Mouse (Mus musculus): Measurements from ENCODE around the gene Sult2b1. TPM values are rescaled to one million over a fixed set of nuclear protein-coding genes. Genes with fewer than 3 reads are reported as not detected.

Gene Sult2b1
- total and polyA plus RNA-seq, 2 experiments, result not detected

GRCm38 (mm10) chr7:45798931-45799330, 14.5 kb upstream of the Sult2b1 start:
- no peak overlapping the region for H3K4me3 ChIP-seq (ENCODE audit: insufficient read depth, low read depth, low read length)
- H3K36me3 ChIP-seq (ENCODE audit: control insufficient read depth, insufficient read depth, low read length), result no peaks in the 10 kb centered on the region
- peaks cover 8% of the 10 kb centered on the region; the same call in 1 of the 2 replicates for H3K27me3 ChIP-seq (ENCODE audit: control insufficient read depth, insufficient read depth, low read length)
- H3K4me1 ChIP-seq (ENCODE audit: control insufficient read depth, insufficient read depth, low read length), result peaks cover 3% of the 10 kb centered on the region; the same call in 1 of the 2 replicates
- WGBS, result 69% methylated on average over 7 of the region's 7 CpGs
- no peak overlapping the region for H3K9ac ChIP-seq (ENCODE audit: low read depth, low read length)
- H3K27ac ChIP-seq (replicated peaks; ENCODE audit: insufficient read depth, low read depth, low read length), result no peak overlapping the region
- no peaks in the 10 kb centered on the region for H3K79me2 ChIP-seq (ENCODE audit: control insufficient read depth, insufficient read depth, low read length)
- DNase-seq (ENCODE audit: extremely low read depth, low read depth, low spot score), result peak; percentile 14
- TF ChIP-seq POLR2A (IDR thresholded peaks at IDR 0.05; ENCODE audit: extremely low read depth, insufficient read depth, low read length), result no peak
- TF ChIP-seq CTCF (IDR thresholded peaks at IDR 0.05; ENCODE audit: low read depth, low read length), result no peak

DNA sequence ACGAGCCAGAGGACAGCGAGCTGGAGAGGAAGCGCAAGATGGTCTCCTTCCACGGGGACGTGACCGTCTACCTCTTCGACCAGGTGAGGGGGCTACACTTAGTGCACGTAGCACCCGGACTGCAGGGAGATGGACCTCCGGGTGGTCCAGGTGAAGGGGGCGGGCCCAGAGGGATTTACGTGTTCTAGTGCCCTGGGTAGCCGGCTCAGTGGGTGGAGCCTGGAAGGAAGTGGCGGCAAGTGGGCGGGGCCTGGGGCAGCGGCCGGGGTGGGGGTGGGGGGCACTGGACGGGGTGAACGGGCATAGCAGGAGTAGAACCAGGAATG, 14.0 kb upstream of the Sult2b1 start:
- no peak overlapping the region for H3K27ac ChIP-seq (replicated peaks; ENCODE audit: insufficient read depth, low read depth, low read length)
- WGBS, result 3% methylated on average over 19 of the region's 19 CpGs
- no peak for DNase-seq (ENCODE audit: extremely low read depth, low read depth, low spot score)
- H3K79me2 ChIP-seq (ENCODE audit: control insufficient read depth, insufficient read depth, low read length), result no peaks in the 10 kb centered on the region
- H3K27me3 ChIP-seq (ENCODE audit: control insufficient read depth, insufficient read depth, low read length), result peaks cover 10% of the 10 kb centered on the region; the same call in 1 of the 2 replicates
- H3K36me3 ChIP-seq (ENCODE audit: control insufficient read depth, insufficient read depth, low read length), result no peaks in the 10 kb centered on the region
- H3K4me3 ChIP-seq (ENCODE audit: insufficient read depth, low read depth, low read length), result peak overlapping the region; percentile 46
- peak overlapping the region; percentile 4; the same call in 1 of the 2 replicates for H3K9ac ChIP-seq (ENCODE audit: low read depth, low read length)
- H3K4me1 ChIP-seq (ENCODE audit: control insufficient read depth, insufficient read depth, low read length), result peaks cover 3% of the 10 kb centered on the region; the same call in 1 of the 2 replicates
- no peak for TF ChIP-seq CTCF (IDR thresholded peaks at IDR 0.05; ENCODE audit: low read depth, low read length)
- TF ChIP-seq POLR2A (IDR thresholded peaks at IDR 0.05; ENCODE audit: extremely low read depth, insufficient read depth, low read length), result no peak

DNA sequence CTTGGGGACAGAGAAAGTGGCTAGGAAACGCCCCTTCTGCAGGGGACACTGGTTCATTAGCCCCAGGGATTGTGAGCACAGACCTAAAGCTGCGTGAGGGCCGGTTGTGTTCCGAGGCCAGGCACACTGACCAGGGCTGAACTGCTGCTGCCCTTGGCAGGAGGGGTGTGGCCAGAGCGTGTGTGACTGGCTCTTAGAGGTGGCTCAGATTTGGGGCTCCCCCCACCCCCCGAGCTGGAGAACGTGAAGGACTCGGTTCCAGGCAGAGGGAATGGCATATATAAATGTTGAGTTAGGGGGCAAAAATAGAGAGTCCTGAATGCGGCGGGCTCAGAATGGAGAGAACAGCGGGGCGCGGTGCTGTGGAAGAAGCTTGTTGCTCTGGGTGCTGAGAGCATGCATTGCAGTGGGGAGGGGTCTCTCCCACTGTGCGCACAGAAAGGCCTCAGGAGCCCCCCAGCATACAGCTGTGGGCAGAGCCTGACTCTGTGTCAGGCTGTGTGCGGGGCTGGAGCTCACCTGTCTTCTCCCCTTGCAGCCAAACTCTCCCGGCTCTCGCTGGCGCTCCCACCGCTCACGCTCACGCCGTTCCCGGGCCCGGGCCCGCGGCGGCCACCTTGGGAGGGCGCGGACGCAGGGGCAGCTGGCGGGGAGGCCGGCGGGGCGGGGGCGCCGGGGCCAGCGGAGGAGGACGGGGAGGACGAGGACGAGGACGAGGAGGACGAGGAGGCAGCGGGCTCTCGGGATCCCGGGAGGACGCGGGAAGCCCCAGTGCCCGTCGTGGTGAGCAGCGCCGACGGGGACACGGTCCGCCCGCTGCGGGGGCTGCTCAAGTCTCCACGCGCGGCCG, 13.4 kb upstream of the Sult2b1 start:
- Histone ChIP-seq H3K36me3 (ENCODE audit: control insufficient read depth, insufficient read depth, low read length) (no peaks in the 10 kb centered on the region), H3K27me3 (ENCODE audit: control insufficient read depth, insufficient read depth, low read length) (peaks cover 10% of the 10 kb centered on the region; the same call in 1 of the 2 replicates), H3K79me2 (ENCODE audit: control insufficient read depth, insufficient read depth, low read length) (no peaks in the 10 kb centered on the region), H3K27ac (replicated peaks; ENCODE audit: insufficient read depth, low read depth, low read length) (no peak overlapping the region), H3K4me1 (ENCODE audit: control insufficient read depth, insufficient read depth, low read length) (peaks cover 3% of the 10 kb centered on the region; the same call in 1 of the 2 replicates), H3K9ac (ENCODE audit: low read depth, low read length) (peak overlapping the region; percentile 4; the same call in 1 of the 2 replicates), H3K4me3 (ENCODE audit: insufficient read depth, low read depth, low read length) (peak overlapping the region; percentile 46)
- DNase-seq (ENCODE audit: extremely low read depth, low read depth, low spot score), result no peak
- TF ChIP-seq POLR2A (IDR thresholded peaks at IDR 0.05; ENCODE audit: extremely low read depth, insufficient read depth, low read length) (no peak), CTCF (IDR thresholded peaks at IDR 0.05; ENCODE audit: low read depth, low read length) (no peak)
- WGBS, result 5% methylated on average over 59 of the region's 60 CpGs

- no peak for TF ChIP-seq POLR2A (IDR thresholded peaks at IDR 0.05; ENCODE audit: extremely low read depth, insufficient read depth, low read length)
- Histone ChIP-seq H3K36me3 (ENCODE audit: control insufficient read depth, insufficient read depth, low read length) (no peaks in the 10 kb centered on the region), H3K27ac (replicated peaks; ENCODE audit: insufficient read depth, low read depth, low read length) (no peak overlapping the region), H3K4me1 (ENCODE audit: control insufficient read depth, insufficient read depth, low read length) (peaks cover 3% of the 10 kb centered on the region; the same call in 1 of the 2 replicates), H3K27me3 (ENCODE audit: control insufficient read depth, insufficient read depth, low read length) (peaks cover 10% of the 10 kb centered on the region; the same call in 1 of the 2 replicates), H3K4me3 (ENCODE audit: insufficient read depth, low read depth, low read length) (no peak overlapping the region), H3K9ac (ENCODE audit: low read depth, low read length) (no peak overlapping the region), H3K79me2 (ENCODE audit: control insufficient read depth, insufficient read depth, low read length) (no peaks in the 10 kb centered on the region)
- WGBS, result 62% methylated on average over 6 of the region's 6 CpGs
- DNase-seq (ENCODE audit: extremely low read depth, low read depth, low spot score), result no peak
Measured at GRCm38 (mm10) chr7:45796950-45797349, 12.5 kb upstream of the Sult2b1 start.

GRCm38 (mm10) chr7:45794971-45795370, 10.5 kb upstream of the Sult2b1 start:
- no peak overlapping the region for H3K4me3 ChIP-seq (ENCODE audit: insufficient read depth, low read depth, low read length)
- WGBS, result 93% methylated on average over 28 of the region's 29 CpGs
- H3K79me2 ChIP-seq (ENCODE audit: control insufficient read depth, insufficient read depth, low read length), result no peaks in the 10 kb centered on the region
- no peaks in the 10 kb centered on the region for H3K4me1 ChIP-seq (ENCODE audit: control insufficient read depth, insufficient read depth, low read length)
- TF ChIP-seq CTCF (IDR thresholded peaks at IDR 0.05; ENCODE audit: low read depth, low read length), result no peak
- TF ChIP-seq POLR2A (IDR thresholded peaks at IDR 0.05; ENCODE audit: extremely low read depth, insufficient read depth, low read length), result no peak
- H3K27me3 ChIP-seq (ENCODE audit: control insufficient read depth, insufficient read depth, low read length), result peaks cover 10% of the 10 kb centered on the region; the same call in 1 of the 2 replicates
- no peaks in the 10 kb centered on the region for H3K36me3 ChIP-seq (ENCODE audit: control insufficient read depth, insufficient read depth, low read length)
- no peak overlapping the region for H3K27ac ChIP-seq (replicated peaks; ENCODE audit: insufficient read depth, low read depth, low read length)
- no peak for DNase-seq (ENCODE audit: extremely low read depth, low read depth, low spot score)
- H3K9ac ChIP-seq (ENCODE audit: low read depth, low read length), result no peak overlapping the region

Data from liver, adult 2 months (tissue).